Mouse (Mus musculus) cortical plate, adult 2 months (tissue): ENCODE data around the gene Ccdc13.

Source experiments
- CTCF ChIP-seq: fragments of 200-500 bp; IDR thresholded peaks from 2 replicates; pipeline ENCODE4 v1.5.1; 2011; ENCODE audit warnings: mild to moderate bottlenecking, control low read depth, low read length; ENCODE audit not compliant: insufficient read depth; ENCODE audit errors: extremely low read depth
- POLR2A ChIP-seq: fragments of 200-500 bp; IDR thresholded peaks from 2 replicates; pipeline ENCODE4 v1.6.1; 2011; ENCODE audit warnings: mild to moderate bottlenecking, low read length, control low read depth; ENCODE audit not compliant: insufficient read depth; ENCODE audit errors: extremely low read depth

GRCm38 (mm10) chr9:121830956-121831293, 8.3 kb downstream of the Ccdc13 start:
- peak; percentile 79 for TF ChIP-seq CTCF
- no peak for TF ChIP-seq POLR2A
